Mouse (Mus musculus): ENCODE measurements at regions not wholly inside any gene's neighbourhood (a gene's known extent, or its start where the extent isn't known, plus 50 kb on each side); places are given as distances from the start of the nearest gene placed in this dataset.

- no peak for ATAC-seq (replicated peaks; ENCODE audit: low FRiP score, low TSS enrichment, poor library complexity, severe bottlenecking)
Observed at GRCm38 (mm10) chr15:67263313-67263712, 762.6 kb upstream of the Lrrc6 start.

GRCm38 (mm10) chr15:67262269-67262668 lies 761.6 kb upstream of the Lrrc6 start:
- ATAC-seq (replicated peaks; ENCODE audit: low FRiP score, low TSS enrichment, poor library complexity, severe bottlenecking), result no peak

GRCm38 (mm10) chr15:67260666-67261065 lies 760.0 kb upstream of the Lrrc6 start:
- no peak for ATAC-seq (replicated peaks; ENCODE audit: low FRiP score, low TSS enrichment, poor library complexity, severe bottlenecking)

- ATAC-seq (replicated peaks; ENCODE audit: low FRiP score, low TSS enrichment, poor library complexity, severe bottlenecking), result no peak
Observed at GRCm38 (mm10) chr15:67249147-67249546, 748.4 kb upstream of the Lrrc6 start.

- no peak for ATAC-seq (replicated peaks; ENCODE audit: low FRiP score, low TSS enrichment, poor library complexity, severe bottlenecking)
Observed at GRCm38 (mm10) chr15:67248471-67248870, 747.8 kb upstream of the Lrrc6 start.

- no peak for ATAC-seq (replicated peaks; ENCODE audit: low FRiP score, low TSS enrichment, poor library complexity, severe bottlenecking)
Observed at GRCm38 (mm10) chr15:67245658-67246268, 745.1 kb upstream of the Lrrc6 start.

- ATAC-seq (replicated peaks; ENCODE audit: low FRiP score, low TSS enrichment, poor library complexity, severe bottlenecking), result no peak
Observed at GRCm38 (mm10) chr15:67244908-67245657, 744.4 kb upstream of the Lrrc6 start.

GRCm38 (mm10) chr15:67235107-67235785 lies 734.5 kb upstream of the Lrrc6 start:
- peak; percentile 57 for ATAC-seq (replicated peaks; ENCODE audit: low FRiP score, low TSS enrichment, poor library complexity, severe bottlenecking)

GRCm38 (mm10) chr15:67229359-67229758 lies 728.6 kb upstream of the Lrrc6 start:
- ATAC-seq (replicated peaks; ENCODE audit: low FRiP score, low TSS enrichment, poor library complexity, severe bottlenecking), result no peak

- ATAC-seq (replicated peaks; ENCODE audit: low FRiP score, low TSS enrichment, poor library complexity, severe bottlenecking), result no peak
Observed at GRCm38 (mm10) chr15:67228633-67229032, 727.9 kb upstream of the Lrrc6 start.

- no peak for ATAC-seq (replicated peaks; ENCODE audit: low FRiP score, low TSS enrichment, poor library complexity, severe bottlenecking)
Observed at GRCm38 (mm10) chr15:67227456-67228164, 726.9 kb upstream of the Lrrc6 start.

- no peak for ATAC-seq (replicated peaks; ENCODE audit: low FRiP score, low TSS enrichment, poor library complexity, severe bottlenecking)
Observed at GRCm38 (mm10) chr15:67226900-67227299, 726.2 kb upstream of the Lrrc6 start.
